In genomic region chr10:6035792-6036487, GRCm38 (mm10) we compare ENCODE assay signal across 8 mouse cellular contexts.
A peak's percentile ranks its signal among the peaks of the same experiment; 100 is the strongest.
DNase-seq lines count a peak whose midpoint lies in the region; ATAC-seq and TF ChIP-seq lines count a peak whose summit lies in the region.

No protein-coding gene starts in this region.

- H3K79me2 ChIP-seq in myocyte (ENCODE audit: control insufficient read depth, insufficient read depth), result no peaks in the 10 kb centered on the region

- peak; percentile 43 for DNase-seq in gastrocnemius, adult 2 months
- DNase-seq in gastrocnemius, postnatal 25 days, result no peak
- peak; percentile 77 for DNase-seq in heart, embryonic 10.5 days (ENCODE audit: low spot score)

- H3ac ChIP-seq in myocyte (ENCODE audit: control insufficient read depth, insufficient read length), result no peak overlapping the region

- ATAC-seq in kidney, embryonic 15.5 days (replicated peaks; ENCODE audit: low FRiP score), result peak; percentile 85; the same call in 1 of the 2 replicates
- ATAC-seq in limb, embryonic 13.5 days (ENCODE audit: low FRiP score, low read depth), result peak; percentile 48; the same call in 1 of the 2 replicates

- no peaks in the 10 kb centered on the region for H3K4me1 ChIP-seq in cortical plate, adult 2 months (ENCODE audit: control insufficient read depth, insufficient read depth, low read length)
- H3K4me1 ChIP-seq in heart, embryonic 10.5 days, result no peaks in the 10 kb centered on the region
- no peaks in the 10 kb centered on the region for H3K4me1 ChIP-seq in kidney, embryonic 15.5 days
- H3K4me1 ChIP-seq in limb, embryonic 13.5 days, result no peaks in the 10 kb centered on the region
- no peaks in the 10 kb centered on the region for H3K4me1 ChIP-seq in testis, adult 2 months (ENCODE audit: control insufficient read depth, insufficient read depth, low read length)

- 28% methylated on average over 25 of the region's 25 CpGs for WGBS in heart, embryonic 10.5 days
- 16% methylated on average over 25 of the region's 25 CpGs for WGBS in kidney, embryonic 15.5 days
- WGBS in limb, embryonic 13.5 days, result 17% methylated on average over 25 of the region's 25 CpGs

- no peak for TF ChIP-seq POLR2A in cortical plate, adult 2 months (IDR thresholded peaks at IDR 0.05; ENCODE audit: extremely low read depth, insufficient read depth, low read length)
- no peak for TF ChIP-seq POLR2A in myocyte (IDR thresholded peaks at IDR 0.05; ENCODE audit: insufficient read length, low read depth)
- no peak for TF ChIP-seq POLR2A in testis, adult 2 months (IDR thresholded peaks at IDR 0.05; ENCODE audit: control insufficient read depth, low read depth, low read length)

- H3K4me2 ChIP-seq in kidney, embryonic 15.5 days, result peak overlapping the region; percentile 43
- peak overlapping the region; percentile 45 for H3K4me2 ChIP-seq in limb, embryonic 13.5 days (replicated peaks)
- H3K4me2 ChIP-seq in myocyte (ENCODE audit: low read depth), result no peak overlapping the region

- TF ChIP-seq CTCF in gastrocnemius, adult 2 months (IDR thresholded peaks at IDR 0.05), result peak; percentile 64
- peak; percentile 98 for TF ChIP-seq CTCF in cortical plate, adult 2 months (IDR thresholded peaks at IDR 0.05; ENCODE audit: extremely low read depth, insufficient read depth, low read length)
- TF ChIP-seq CTCF in testis, adult 2 months (IDR thresholded peaks at IDR 0.05; ENCODE audit: control insufficient read depth, insufficient read depth, insufficient replicate concordance, low read depth, low read length), result peak; percentile 98

- no peaks in the 10 kb centered on the region for H3K36me3 ChIP-seq in heart, embryonic 10.5 days
- no peaks in the 10 kb centered on the region for H3K36me3 ChIP-seq in kidney, embryonic 15.5 days
- H3K36me3 ChIP-seq in limb, embryonic 13.5 days, result no peaks in the 10 kb centered on the region
- no peaks in the 10 kb centered on the region for H3K36me3 ChIP-seq in myocyte (ENCODE audit: control insufficient read depth, insufficient read depth)
- H3K36me3 ChIP-seq in testis, adult 2 months (ENCODE audit: control insufficient read depth, insufficient read depth, low read length), result no peaks in the 10 kb centered on the region

- no peak overlapping the region for H3K27ac ChIP-seq in gastrocnemius, adult 2 months
- no peak overlapping the region for H3K27ac ChIP-seq in cortical plate, adult 2 months (ENCODE audit: insufficient read depth, low read length)
- no peak overlapping the region for H3K27ac ChIP-seq in heart, embryonic 10.5 days
- no peak overlapping the region for H3K27ac ChIP-seq in kidney, embryonic 15.5 days
- H3K27ac ChIP-seq in limb, embryonic 13.5 days, result no peak overlapping the region
- H3K27ac ChIP-seq in testis, adult 2 months (ENCODE audit: control insufficient read depth, insufficient read depth, low read depth, low read length), result no peak overlapping the region

- H3K4me3 ChIP-seq in gastrocnemius, adult 2 months, result no peak overlapping the region
- H3K4me3 ChIP-seq in cortical plate, adult 2 months (ENCODE audit: insufficient read depth, low read length), result peak overlapping the region; percentile 6
- 0 out of 2 replicates have a peak overlapping the region, but pooled peaks have one; percentile 15 for H3K4me3 ChIP-seq in heart, embryonic 10.5 days
- peak overlapping the region; percentile 21; the same call in 1 of the 2 replicates for H3K4me3 ChIP-seq in kidney, embryonic 15.5 days (replicated peaks)
- H3K4me3 ChIP-seq in limb, embryonic 13.5 days, result peak overlapping the region; percentile 17
- no peak overlapping the region for H3K4me3 ChIP-seq in myocyte
- no peak overlapping the region for H3K4me3 ChIP-seq in testis, adult 2 months (ENCODE audit: control insufficient read depth, low read depth, low read length)

- H3K27me3 ChIP-seq in heart, embryonic 10.5 days (ENCODE audit: insufficient read depth, poor library complexity, severe bottlenecking), result no peaks in the 10 kb centered on the region
- no peaks in the 10 kb centered on the region for H3K27me3 ChIP-seq in kidney, embryonic 15.5 days
- no peaks in the 10 kb centered on the region for H3K27me3 ChIP-seq in limb, embryonic 13.5 days
- H3K27me3 ChIP-seq in myocyte (ENCODE audit: control insufficient read depth, insufficient read depth, insufficient read length), result no peaks in the 10 kb centered on the region
- no peaks in the 10 kb centered on the region for H3K27me3 ChIP-seq in testis, adult 2 months (ENCODE audit: control insufficient read depth, insufficient read depth, low read length)

- no peak overlapping the region for H3K9ac ChIP-seq in kidney, embryonic 15.5 days
- no peak overlapping the region for H3K9ac ChIP-seq in limb, embryonic 13.5 days

- no peaks in the 10 kb centered on the region for H3K9me3 ChIP-seq in heart, embryonic 10.5 days
- H3K9me3 ChIP-seq in kidney, embryonic 15.5 days (replicated peaks), result no peaks in the 10 kb centered on the region
- H3K9me3 ChIP-seq in limb, embryonic 13.5 days, result no peaks in the 10 kb centered on the region

- intact Hi-C loops in gastrocnemius, adult 2 months (cut with DNase I), result no loop called here

TF ChIP-seq in myocyte, 11 proteins besides CTCF, POLR2A, EP300 and RAD21:
- TF ChIP-seq POLR2AphosphoS2 (IDR thresholded peaks at IDR 0.05; ENCODE audit: insufficient read length, low read depth) (no peak), CEBPB (IDR thresholded peaks at IDR 0.05; ENCODE audit: insufficient read depth, poor library complexity, severe bottlenecking) (0 out of 2 replicates have a peak, but pooled peaks have one; percentile 8), TCF12 (IDR thresholded peaks at IDR 0.05; ENCODE audit: insufficient read depth, poor library complexity, severe bottlenecking) (no peak), REST (IDR thresholded peaks at IDR 0.05; ENCODE audit: insufficient read depth, insufficient read length) (no peak), USF1 (IDR thresholded peaks at IDR 0.05; ENCODE audit: low read depth) (no peak), SRF (IDR thresholded peaks at IDR 0.05; ENCODE audit: control insufficient read depth, insufficient read length, low read depth) (no peak)
TF ChIP-seq in myocyte: peak in this region for 1.

Comparison
In these comparisons a context has a peak if more than half of its experiments do, and no peak if none do; other contexts are left out.
1. H3K4me3 ChIP-seq: peak in cortical plate, adult 2 months (single experiment), heart, embryonic 10.5 days (single experiment), kidney, embryonic 15.5 days (single experiment) and limb, embryonic 13.5 days (single experiment); none in gastrocnemius, adult 2 months (single experiment), myocyte (single experiment) and testis, adult 2 months (single experiment).
2. Peak in every context shown above with its lines, with median percentiles within 50 percentile points of each other: CTCF ChIP-seq.